Mouse (Mus musculus): ENCODE measurements at regions not wholly inside any gene's neighbourhood (a gene's known extent, or its start where the extent isn't known, plus 50 kb on each side); places are given as distances from the start of the nearest gene placed in this dataset.

- H3K27me3 ChIP-seq (ENCODE audit: insufficient read depth, low read length): no peaks in the 10 kb centered on the region
- no peak overlapping the region for H3K4me2 ChIP-seq (ENCODE audit: low read length)
- no peak overlapping the region for H3K27ac ChIP-seq
- DNase-seq (ENCODE audit: low spot score) (peak; percentile 34), ATAC-seq (replicated peaks; ENCODE audit: low FRiP score, low read depth) (no peak)
- H3K9ac ChIP-seq (ENCODE audit: low read depth, low read length): no peak overlapping the region
- WGBS: 54% methylated on average over 5 of the region's 5 CpGs
- no peak overlapping the region for H3K4me3 ChIP-seq (replicated peaks; ENCODE audit: low read depth, low read length)
- H3K9me3 ChIP-seq (replicated peaks; ENCODE audit: low read length): no peaks in the 10 kb centered on the region
- H3K36me3 ChIP-seq (ENCODE audit: insufficient read depth, low read length): no peaks in the 10 kb centered on the region
- H3K4me1 ChIP-seq (replicated peaks; ENCODE audit: insufficient read depth, low read length): no peaks in the 10 kb centered on the region
- no peak for TF ChIP-seq CTCF (IDR thresholded peaks at IDR 0.05; ENCODE audit: low read depth)
Measured at GRCm38 (mm10) chr12:7870473-7870872, 107.0 kb upstream of the Apob start.

GRCm38 (mm10) chr12:7875454-7875853 lies 102.0 kb upstream of the Apob start:
- peak; percentile 0 for DNase-seq (ENCODE audit: low spot score)
- 67% methylated on average over 2 of the region's 2 CpGs for WGBS
- no peak overlapping the region for H3K27ac ChIP-seq

GRCm38 (mm10) chr12:7876302-7877063 lies 101.0 kb upstream of the Apob start:
- WGBS: 83% methylated on average over 11 of the region's 11 CpGs
- ATAC-seq (replicated peaks; ENCODE audit: low FRiP score, low read depth): no peak
- DNase-seq (ENCODE audit: low spot score): no peak
- Histone ChIP-seq H3K36me3 (ENCODE audit: insufficient read depth, low read length) (no peaks in the 10 kb centered on the region), H3K27me3 (ENCODE audit: insufficient read depth, low read length) (no peaks in the 10 kb centered on the region), H3K4me1 (replicated peaks; ENCODE audit: insufficient read depth, low read length) (no peaks in the 10 kb centered on the region), H3K9ac (ENCODE audit: low read depth, low read length) (no peak overlapping the region), H3K27ac (no peak overlapping the region), H3K4me3 (replicated peaks; ENCODE audit: low read depth, low read length) (no peak overlapping the region), H3K4me2 (ENCODE audit: low read length) (no peak overlapping the region), H3K9me3 (replicated peaks; ENCODE audit: low read length) (no peaks in the 10 kb centered on the region)
- TF ChIP-seq CTCF (IDR thresholded peaks at IDR 0.05; ENCODE audit: low read depth): no peak

More at GRCm38 (mm10) chr12:7875454-7875853, 102.0 kb upstream of the Apob start:
- H3K27me3 ChIP-seq (ENCODE audit: insufficient read depth, low read length): no peaks in the 10 kb centered on the region
- no peak overlapping the region for H3K4me3 ChIP-seq (replicated peaks; ENCODE audit: low read depth, low read length)
- no peaks in the 10 kb centered on the region for H3K4me1 ChIP-seq (replicated peaks; ENCODE audit: insufficient read depth, low read length)
- no peaks in the 10 kb centered on the region for H3K36me3 ChIP-seq (ENCODE audit: insufficient read depth, low read length)
- ATAC-seq (replicated peaks; ENCODE audit: low FRiP score, low read depth): no peak
- no peak overlapping the region for H3K4me2 ChIP-seq (ENCODE audit: low read length)
- no peak overlapping the region for H3K9ac ChIP-seq (ENCODE audit: low read depth, low read length)
- no peak for TF ChIP-seq CTCF (IDR thresholded peaks at IDR 0.05; ENCODE audit: low read depth)
- no peaks in the 10 kb centered on the region for H3K9me3 ChIP-seq (replicated peaks; ENCODE audit: low read length)

- TF ChIP-seq CTCF (IDR thresholded peaks at IDR 0.05; ENCODE audit: low read depth): no peak
- H3K27me3 ChIP-seq (ENCODE audit: insufficient read depth, low read length): no peaks in the 10 kb centered on the region
- no peak overlapping the region for H3K27ac ChIP-seq
- H3K36me3 ChIP-seq (ENCODE audit: insufficient read depth, low read length): no peaks in the 10 kb centered on the region
- H3K9ac ChIP-seq (ENCODE audit: low read depth, low read length): no peak overlapping the region
- no peak for DNase-seq (ENCODE audit: low spot score)
- H3K9me3 ChIP-seq (replicated peaks; ENCODE audit: low read length): no peaks in the 10 kb centered on the region
- no peak for ATAC-seq (replicated peaks; ENCODE audit: low FRiP score, low read depth)
- H3K4me1 ChIP-seq (replicated peaks; ENCODE audit: insufficient read depth, low read length): no peaks in the 10 kb centered on the region
- no peak overlapping the region for H3K4me2 ChIP-seq (ENCODE audit: low read length)
- no peak overlapping the region for H3K4me3 ChIP-seq (replicated peaks; ENCODE audit: low read depth, low read length)
- WGBS: 73% methylated on average over 5 of the region's 5 CpGs
Measured at GRCm38 (mm10) chr12:7878761-7879160, 98.7 kb upstream of the Apob start.

GRCm38 (mm10) chr12:7896156-7896555 lies 81.3 kb upstream of the Apob start:
- Histone ChIP-seq H3K9ac (ENCODE audit: low read depth, low read length) (no peak overlapping the region), H3K36me3 (ENCODE audit: insufficient read depth, low read length) (no peaks in the 10 kb centered on the region), H3K9me3 (replicated peaks; ENCODE audit: low read length) (no peaks in the 10 kb centered on the region), H3K27ac (no peak overlapping the region), H3K4me2 (ENCODE audit: low read length) (no peak overlapping the region), H3K4me3 (replicated peaks; ENCODE audit: low read depth, low read length) (no peak overlapping the region), H3K27me3 (ENCODE audit: insufficient read depth, low read length) (no peaks in the 10 kb centered on the region), H3K4me1 (replicated peaks; ENCODE audit: insufficient read depth, low read length) (no peaks in the 10 kb centered on the region)
- DNase-seq (ENCODE audit: low spot score) (no peak), ATAC-seq (replicated peaks; ENCODE audit: low FRiP score, low read depth) (no peak)
- TF ChIP-seq CTCF (IDR thresholded peaks at IDR 0.05; ENCODE audit: low read depth): no peak
- 59% methylated on average over 2 of the region's 2 CpGs for WGBS

- Histone ChIP-seq H3K9ac (ENCODE audit: low read depth, low read length) (no peak overlapping the region), H3K4me2 (ENCODE audit: low read length) (no peak overlapping the region), H3K27ac (no peak overlapping the region), H3K4me3 (replicated peaks; ENCODE audit: low read depth, low read length) (no peak overlapping the region), H3K27me3 (ENCODE audit: insufficient read depth, low read length) (no peaks in the 10 kb centered on the region), H3K4me1 (replicated peaks; ENCODE audit: insufficient read depth, low read length) (no peaks in the 10 kb centered on the region), H3K36me3 (ENCODE audit: insufficient read depth, low read length) (no peaks in the 10 kb centered on the region), H3K9me3 (replicated peaks; ENCODE audit: low read length) (no peaks in the 10 kb centered on the region)
- TF ChIP-seq CTCF (IDR thresholded peaks at IDR 0.05; ENCODE audit: low read depth): peak; percentile 42; the same call in 1 of the 2 replicates
- 64% methylated on average over 2 of the region's 2 CpGs for WGBS
- no peak for ATAC-seq (replicated peaks; ENCODE audit: low FRiP score, low read depth)
- no peak for DNase-seq (ENCODE audit: low spot score)
Measured at GRCm38 (mm10) chr12:7905329-7905728, 72.1 kb upstream of the Apob start.
